In genomic region chr3:32149851-32150570, GRCm38 (mm10) we compare ENCODE assay signal across 20 mouse cellular contexts.
DNase-seq lines count a peak whose midpoint lies in the region; ATAC-seq lines count a peak whose summit lies in the region.
"Had no signal": no experiment of that assay in that cellular context is flagged by ENCODE, and none has a peak within 500 bp of the region (broad histone marks: within the 10 kb centered on the region; RNA-seq: fewer than 3 reads in every experiment).

No protein-coding gene starts in this region.

- no peak overlapping the region for H3K4me3 ChIP-seq in hindbrain, embryonic 12.5 days
- no peak overlapping the region for H3K4me3 ChIP-seq in hindbrain, embryonic 16.5 days (ENCODE audit: low read length)
- H3K4me3 ChIP-seq in forebrain, embryonic 14.5 days (ENCODE audit: low read depth, low read length) = no peak overlapping the region
- no peak overlapping the region for H3K4me3 ChIP-seq in neural tube, embryonic 13.5 days
- H3K4me3 ChIP-seq: embryonic facial prominence, embryonic 13.5 days; heart, embryonic 10.5 days; limb, embryonic 10.5 days had no signal

- H3K27me3 ChIP-seq in hindbrain, embryonic 12.5 days = no peaks in the 10 kb centered on the region
- H3K27me3 ChIP-seq in hindbrain, embryonic 16.5 days (replicated peaks; ENCODE audit: control insufficient read depth, insufficient read depth, low read length) = no peaks in the 10 kb centered on the region
- no peaks in the 10 kb centered on the region for H3K27me3 ChIP-seq in forebrain, embryonic 14.5 days (replicated peaks; ENCODE audit: control insufficient read depth, insufficient read depth, low read length)
- no peaks in the 10 kb centered on the region for H3K27me3 ChIP-seq in neural tube, embryonic 13.5 days
- H3K27me3 ChIP-seq: embryonic facial prominence, embryonic 13.5 days had no signal

- H3K9ac ChIP-seq in hindbrain, embryonic 12.5 days = no peak overlapping the region
- no peak overlapping the region for H3K9ac ChIP-seq in hindbrain, embryonic 16.5 days (ENCODE audit: low read depth, low read length)
- no peak overlapping the region for H3K9ac ChIP-seq in forebrain, embryonic 14.5 days (ENCODE audit: low read length)
- H3K9ac ChIP-seq in neural tube, embryonic 13.5 days = no peak overlapping the region
- H3K9ac ChIP-seq: embryonic facial prominence, embryonic 13.5 days; liver, postnatal 0 days had no signal

- 69% methylated on average over 14 of the region's 14 CpGs for WGBS in hindbrain, embryonic 12.5 days
- WGBS in hindbrain, embryonic 16.5 days = 52% methylated on average over 14 of the region's 14 CpGs
- WGBS in forebrain, embryonic 14.5 days = 53% methylated on average over 14 of the region's 14 CpGs
- WGBS in neural tube, embryonic 13.5 days = 55% methylated on average over 14 of the region's 14 CpGs

- 0 out of 2 replicates have a peak overlapping the region, but pooled peaks have one; percentile 12 for H3K27ac ChIP-seq in hindbrain, embryonic 12.5 days
- H3K27ac ChIP-seq in hindbrain, embryonic 16.5 days (ENCODE audit: low read depth, low read length) = no peak overlapping the region
- no peak overlapping the region for H3K27ac ChIP-seq in forebrain, embryonic 14.5 days (ENCODE audit: low read depth, low read length)
- H3K27ac ChIP-seq in neural tube, embryonic 13.5 days (replicated peaks) = no peak overlapping the region
- H3K27ac ChIP-seq: embryonic facial prominence, embryonic 13.5 days; heart, embryonic 10.5 days; limb, embryonic 10.5 days had no signal

- H3K4me2 ChIP-seq in hindbrain, embryonic 12.5 days (replicated peaks) = no peak overlapping the region
- H3K4me2 ChIP-seq in hindbrain, embryonic 16.5 days (ENCODE audit: low read length) = no peak overlapping the region
- H3K4me2 ChIP-seq in forebrain, embryonic 14.5 days (ENCODE audit: low read length) = no peak overlapping the region
- H3K4me2 ChIP-seq in neural tube, embryonic 13.5 days = no peak overlapping the region
- H3K4me2 ChIP-seq: embryonic facial prominence, embryonic 13.5 days had no signal

- H3K36me3 ChIP-seq in hindbrain, embryonic 12.5 days = no peaks in the 10 kb centered on the region
- H3K36me3 ChIP-seq in hindbrain, embryonic 16.5 days (ENCODE audit: control insufficient read depth, insufficient read depth, low read length) = no peaks in the 10 kb centered on the region
- no peaks in the 10 kb centered on the region for H3K36me3 ChIP-seq in forebrain, embryonic 14.5 days (ENCODE audit: control insufficient read depth, insufficient read depth, low read length)
- H3K36me3 ChIP-seq in neural tube, embryonic 13.5 days = no peaks in the 10 kb centered on the region
- H3K36me3 ChIP-seq: embryonic facial prominence, embryonic 13.5 days; heart, embryonic 10.5 days; limb, embryonic 10.5 days had no signal

- H3K4me1 ChIP-seq in hindbrain, embryonic 12.5 days = no peaks in the 10 kb centered on the region
- no peaks in the 10 kb centered on the region for H3K4me1 ChIP-seq in hindbrain, embryonic 16.5 days (ENCODE audit: control insufficient read depth, insufficient read depth, low read depth, low read length)
- no peaks in the 10 kb centered on the region for H3K4me1 ChIP-seq in forebrain, embryonic 14.5 days (ENCODE audit: control insufficient read depth, insufficient read depth, low read length)
- peaks cover 7% of the 10 kb centered on the region for H3K4me1 ChIP-seq in neural tube, embryonic 13.5 days (replicated peaks)
- H3K4me1 ChIP-seq: heart, embryonic 10.5 days; limb, embryonic 10.5 days had no signal

- no peaks in the 10 kb centered on the region for H3K9me3 ChIP-seq in hindbrain, embryonic 12.5 days (replicated peaks)
- no peaks in the 10 kb centered on the region; the same call in 1 of the 2 replicates for H3K9me3 ChIP-seq in hindbrain, embryonic 16.5 days (ENCODE audit: control insufficient read depth, low read length)
- H3K9me3 ChIP-seq in forebrain, embryonic 14.5 days (replicated peaks; ENCODE audit: control insufficient read depth, low read length) = no peaks in the 10 kb centered on the region
- no peaks in the 10 kb centered on the region for H3K9me3 ChIP-seq in neural tube, embryonic 13.5 days
- H3K9me3 ChIP-seq: embryonic facial prominence, embryonic 13.5 days; heart, embryonic 10.5 days; limb, embryonic 10.5 days had no signal

- DNase-seq in brain, adult 2 months (ENCODE audit: low read depth, low spot score) = peak; percentile 49
- DNase-seq in forebrain, embryonic 14.5 days (ENCODE audit: low spot score) = peak; percentile 28
- DNase-seq in urinary bladder, postnatal 25 days (ENCODE audit: low spot score) = no peak
- DNase-seq in testis, postnatal 14 days (ENCODE audit: low spot score) = no peak
- DNase-seq: adrenal gland, postnatal 10 days; cerebellum, adult 11 months; cerebellum, postnatal 10 days; heart, postnatal 10 days; kidney, adult 2 months; kidney, postnatal 25 days; liver, postnatal 0 days; lung, postnatal 10 days; thymus, postnatal 14 days had no signal

- ATAC-seq in hindbrain, embryonic 12.5 days (ENCODE audit: low FRiP score) = peak; percentile 54; the same call in 1 of the 2 replicates
- no peak for ATAC-seq in hindbrain, embryonic 16.5 days
- 0 out of 2 replicates have a peak, but pooled peaks have one; percentile 44 for ATAC-seq in forebrain, embryonic 14.5 days
- ATAC-seq in neural tube, embryonic 13.5 days (ENCODE audit: low read depth) = peak; percentile 50; the same call in 1 of the 2 replicates
- ATAC-seq: inflammation-experienced regulatory T-cells, adult 6 months; liver, postnatal 0 days had no signal

Comparison
In these comparisons a context has a peak if more than half of its experiments do, and no peak if none do; other contexts are left out.
1. DNase-seq: peak in brain, adult 2 months (single experiment) and forebrain, embryonic 14.5 days (single experiment); none in urinary bladder, postnatal 25 days (single experiment) and testis, postnatal 14 days (single experiment).